8 mouse cellular contexts compared by ENCODE assay signal in genomic region chr11:75347596-75347995, GRCm38 (mm10). TPM values are rescaled to one million over a fixed set of nuclear protein-coding genes. Genes with fewer than 3 reads are reported as not detected.
A peak's percentile ranks its signal among the peaks of the same experiment; 100 is the strongest.
DNase-seq lines count a peak whose midpoint lies in the region; ATAC-seq and TF ChIP-seq lines count a peak whose summit lies in the region.

No protein-coding gene starts in this region.

- no peaks in the 10 kb centered on the region for H3K9me3 ChIP-seq in heart, embryonic 14.5 days (ENCODE audit: control insufficient read depth, low read length)
- H3K9me3 ChIP-seq in ES-Bruce4 (replicated peaks; ENCODE audit: control insufficient read depth, insufficient read depth, low read length, poor library complexity, severe bottlenecking): no peaks in the 10 kb centered on the region
- no peaks in the 10 kb centered on the region for H3K9me3 ChIP-seq in forebrain, embryonic 15.5 days
- H3K9me3 ChIP-seq in liver, embryonic 16.5 days (replicated peaks; ENCODE audit: control insufficient read depth, low read length): no peaks in the 10 kb centered on the region

- peak overlapping the region; percentile 84 for H3K9ac ChIP-seq in heart, embryonic 14.5 days (ENCODE audit: low read length)
- peak overlapping the region; percentile 86 for H3K9ac ChIP-seq in ES-Bruce4 (ENCODE audit: low read depth, poor library complexity, severe bottlenecking)
- H3K9ac ChIP-seq in forebrain, embryonic 15.5 days (replicated peaks): peak overlapping the region; percentile 84
- peak overlapping the region; percentile 91 for H3K9ac ChIP-seq in liver, embryonic 16.5 days (ENCODE audit: low read depth, low read length)

- peak overlapping the region; percentile 70 to 71 for H3K4me3 ChIP-seq in heart, embryonic 14.5 days (ENCODE audit: control insufficient read depth in 1 of 2, insufficient read depth in 1 of 2, low read depth in 1 of 2, low read length in 2 of 2)
- peak overlapping the region; percentile 86 for H3K4me3 ChIP-seq in ES-Bruce4 (ENCODE audit: low read depth, low read length)
- peak overlapping the region; percentile 91 for H3K4me3 ChIP-seq in forebrain, embryonic 15.5 days
- H3K4me3 ChIP-seq in liver, embryonic 16.5 days (ENCODE audit: low read depth, low read length): peak overlapping the region; percentile 81

- no peak for TF ChIP-seq EP300 in ES-Bruce4 (IDR thresholded peaks at IDR 0.05; ENCODE audit: insufficient read depth, low read depth, low read length)

- ATAC-seq in heart, embryonic 14.5 days (ENCODE audit: insufficient number of reproducible peaks, insufficient read depth, low FRiP score, low read depth): no peak
- no peak for ATAC-seq in forebrain, embryonic 15.5 days (replicated peaks)
- ATAC-seq in liver, embryonic 16.5 days (ENCODE audit: low read depth): no peak

- DNase-seq in heart, postnatal 25 days (ENCODE audit: low spot score): no peak
- no peak for DNase-seq in frontal cortex, postnatal 36 days (ENCODE audit: low spot score in 2 of 2)
- DNase-seq in adipocyte (ENCODE audit: low spot score): no peak
- DNase-seq in kidney, postnatal 4 days: no peak

- H3K4me1 ChIP-seq in heart, embryonic 14.5 days (ENCODE audit: control insufficient read depth in 2 of 2, insufficient read depth in 2 of 2, low read length in 2 of 2): peaks cover 5 to 14% of the 10 kb centered on the region in 2 experiments; a peak in 3 of 4 replicates
- no peaks in the 10 kb centered on the region for H3K4me1 ChIP-seq in ES-Bruce4 (ENCODE audit: control insufficient read depth, insufficient read depth, low read length)
- H3K4me1 ChIP-seq in forebrain, embryonic 15.5 days: peaks cover 20% of the 10 kb centered on the region
- H3K4me1 ChIP-seq in liver, embryonic 16.5 days (ENCODE audit: control insufficient read depth, low read depth, low read length): peaks cover 29% of the 10 kb centered on the region

- H3K27me3 ChIP-seq in heart, embryonic 14.5 days (ENCODE audit: control insufficient read depth, insufficient read depth, low read length): no peaks in the 10 kb centered on the region
- no peaks in the 10 kb centered on the region for H3K27me3 ChIP-seq in ES-Bruce4 (ENCODE audit: control insufficient read depth, insufficient read depth, low read length, poor library complexity, severe bottlenecking)
- no peaks in the 10 kb centered on the region for H3K27me3 ChIP-seq in forebrain, embryonic 15.5 days
- no peaks in the 10 kb centered on the region for H3K27me3 ChIP-seq in liver, embryonic 16.5 days (ENCODE audit: control insufficient read depth, insufficient read depth, low read depth, low read length)

- WGBS in heart, embryonic 14.5 days: 1% methylated on average over 10 of the region's 10 CpGs
- WGBS in forebrain, embryonic 15.5 days: 2% methylated on average over 10 of the region's 10 CpGs
- WGBS in liver, embryonic 16.5 days (ENCODE audit: insufficient replicate concordance): under 1% methylated on average over 10 of the region's 10 CpGs

- H3K4me2 ChIP-seq in heart, embryonic 14.5 days (ENCODE audit: low read length): peak overlapping the region; percentile 88
- H3K4me2 ChIP-seq in forebrain, embryonic 15.5 days (replicated peaks): peak overlapping the region; percentile 91
- peak overlapping the region; percentile 63 for H3K4me2 ChIP-seq in liver, embryonic 16.5 days (ENCODE audit: low read depth, low read length)

- no peak for TF ChIP-seq POLR2A in ES-Bruce4 (IDR thresholded peaks at IDR 0.05; ENCODE audit: insufficient read depth, low read length)

- H3K27ac ChIP-seq in heart, embryonic 14.5 days (replicated peaks in 1 of 2; ENCODE audit: control insufficient read depth in 1 of 2, insufficient read depth in 1 of 2, low read depth in 2 of 2, low read length in 2 of 2): peak overlapping the region in 1 of 2 experiments; percentile 90; a peak in 2 of 4 replicates
- H3K27ac ChIP-seq in ES-Bruce4 (ENCODE audit: insufficient read depth, low read length): no peak overlapping the region
- no peak overlapping the region for H3K27ac ChIP-seq in forebrain, embryonic 15.5 days (replicated peaks)
- peak overlapping the region; percentile 36 for H3K27ac ChIP-seq in liver, embryonic 16.5 days (ENCODE audit: low read length)

- no peaks in the 10 kb centered on the region for H3K36me3 ChIP-seq in heart, embryonic 14.5 days (ENCODE audit: control insufficient read depth, insufficient read depth, low read length)
- peaks cover 3% of the 10 kb centered on the region; the same call in 1 of the 2 replicates for H3K36me3 ChIP-seq in ES-Bruce4 (ENCODE audit: control insufficient read depth, insufficient read depth, low read length, poor library complexity, severe bottlenecking)
- no peaks in the 10 kb centered on the region for H3K36me3 ChIP-seq in forebrain, embryonic 15.5 days
- H3K36me3 ChIP-seq in liver, embryonic 16.5 days (ENCODE audit: control insufficient read depth, insufficient read depth): no peaks in the 10 kb centered on the region

- intact Hi-C loops in heart, postnatal 25 days (cut with DNase I): loop anchor here (5.0 kb wide), 2 partner anchors 115 to 165 kb away; partner anchors contain the start of genes Rilp, Scarf1 and Tlcd2

- TF ChIP-seq CTCF in ES-Bruce4 (IDR thresholded peaks at IDR 0.05; ENCODE audit: low read depth, low read length): no peak

RNA-seq across cellular contexts. Expression of gene Rpa1, which starts 0.5 kb away (rescaled TPM):
- 82.8 and 87.4 TPM in 2 replicates for polyA plus RNA-seq in heart, embryonic 14.5 days (2014; fragmentation: Nextera tagmentation; extraction: Ambion mirVana)
- total RNA-seq in heart, postnatal 25 days (2021): 10 to 100 TPM; 58.0 to 63.5 TPM
- polyA plus RNA-seq in ES-Bruce4 (2011; ENCODE audit: insufficient read depth, insufficient read length, low read depth, missing spikeins): 127 and 155 TPM in 2 replicates
- 67.0 and 71.6 TPM in 2 replicates for polyA plus RNA-seq in forebrain, embryonic 15.5 days (2015; fragmentation: Nextera tagmentation; extraction: Ambion mirVana)
- 78.6 and 82.2 TPM in 2 replicates for polyA plus RNA-seq in liver, embryonic 16.5 days (2015; fragmentation: Nextera tagmentation; extraction: Ambion mirVana)

RNA-seq across cellular contexts. Expression of gene Smyd4, which starts 0.6 kb away (rescaled TPM):
- polyA plus RNA-seq in heart, embryonic 14.5 days (2014; fragmentation: Nextera tagmentation; extraction: Ambion mirVana): 13.8 and 15.2 TPM in 2 replicates
- total RNA-seq in heart, postnatal 25 days (2021): 1 to 10 TPM; 4.3 to 4.6 TPM
- polyA plus RNA-seq in ES-Bruce4 (2011; ENCODE audit: insufficient read depth, insufficient read length, low read depth, missing spikeins): 9.1 and 11.2 TPM in 2 replicates
- polyA plus RNA-seq in forebrain, embryonic 15.5 days (2015; fragmentation: Nextera tagmentation; extraction: Ambion mirVana): 17.0 and 17.4 TPM in 2 replicates
- polyA plus RNA-seq in liver, embryonic 16.5 days (2015; fragmentation: Nextera tagmentation; extraction: Ambion mirVana): 4.0 and 4.6 TPM in 2 replicates
